Comparison of ENCODE assay signal across 30 mouse cellular contexts in genomic region chr3:78810431-78811152, GRCm38 (mm10).
DNase-seq lines count a peak whose midpoint lies in the region; ATAC-seq and TF ChIP-seq lines count a peak whose summit lies in the region.
"Had no signal": no experiment of that assay in that cellular context is flagged by ENCODE, and none has a peak within 500 bp of the region (broad histone marks: within the 10 kb centered on the region; RNA-seq: fewer than 3 reads in every experiment).

No protein-coding gene starts in this region.

- 0 out of 2 replicates have a peak, but pooled peaks cover 9% of the 10 kb centered on the region for H3K4me1 ChIP-seq in forebrain, embryonic 15.5 days
- H3K4me1 ChIP-seq in forebrain, embryonic 12.5 days: no peaks in the 10 kb centered on the region
- H3K4me1 ChIP-seq: heart, embryonic 12.5 days; hindbrain, embryonic 15.5 days; intestine, embryonic 15.5 days; lung, embryonic 15.5 days; midbrain, embryonic 10.5 days; neural tube, embryonic 13.5 days had no signal

- no peak overlapping the region for H3K4me2 ChIP-seq in forebrain, embryonic 15.5 days (replicated peaks)
- no peak overlapping the region for H3K4me2 ChIP-seq in forebrain, embryonic 12.5 days
- H3K4me2 ChIP-seq: heart, embryonic 12.5 days; hindbrain, embryonic 15.5 days; intestine, embryonic 15.5 days; lung, embryonic 15.5 days; neural tube, embryonic 13.5 days had no signal

- WGBS in forebrain, embryonic 15.5 days: 60% methylated on average over 5 of the region's 5 CpGs
- WGBS in forebrain, embryonic 12.5 days: 90% methylated on average over 5 of the region's 5 CpGs

- peak; percentile 54 to 72 for DNase-seq in cerebellum, postnatal 10 days
- no peak for DNase-seq in cerebellum, adult 11 months
- DNase-seq in left cerebral cortex, postnatal 4 days: peak; percentile 64
- DNase-seq in left cerebral cortex, adult 2 months (ENCODE audit: extremely low spot score in 1 of 2, low spot score in 2 of 2): no peak
- DNase-seq in brain, embryonic 14.5 days (ENCODE audit: low read depth): peak; percentile 87
- no peak for DNase-seq in urinary bladder, adult 18-20 months (ENCODE audit: low spot score in 2 of 2)
- DNase-seq: adrenal gland, adult 2 months; adrenal gland, postnatal 36 days; cerebellum, adult 8-10 months; heart, adult 2 months; heart, postnatal 4 days; kidney, adult 9 months; kidney, postnatal 14 days; liver; retina, postnatal 1 day; right cerebral cortex, postnatal 14 days; thymus, postnatal 4 days had no signal

- H3K36me3 ChIP-seq in forebrain, embryonic 15.5 days: no peaks in the 10 kb centered on the region
- no peaks in the 10 kb centered on the region for H3K36me3 ChIP-seq in forebrain, embryonic 12.5 days (replicated peaks)
- H3K36me3 ChIP-seq: heart, embryonic 12.5 days; hindbrain, embryonic 15.5 days; intestine, embryonic 15.5 days; lung, embryonic 15.5 days; midbrain, embryonic 10.5 days; neural tube, embryonic 13.5 days had no signal

- intact Hi-C loops in left cerebral cortex, postnatal 4 days (cut with DNase I): no loop called here
- intact Hi-C loops in left cerebral cortex, adult 2 months (cut with DNase I): no loop called here

- no peak overlapping the region for H3K4me3 ChIP-seq in forebrain, embryonic 15.5 days
- no peak overlapping the region for H3K4me3 ChIP-seq in forebrain, embryonic 12.5 days (replicated peaks)
- H3K4me3 ChIP-seq in left cerebral cortex, adult 2 months: no peak overlapping the region
- H3K4me3 ChIP-seq: heart, adult 2 months; heart, embryonic 12.5 days; hindbrain, embryonic 15.5 days; intestine, embryonic 15.5 days; lung, embryonic 15.5 days; midbrain, embryonic 10.5 days; myocyte; neural tube, embryonic 13.5 days had no signal

- H3K27me3 ChIP-seq in forebrain, embryonic 15.5 days: no peaks in the 10 kb centered on the region
- H3K27me3 ChIP-seq in forebrain, embryonic 12.5 days: no peaks in the 10 kb centered on the region
- H3K27me3 ChIP-seq: CH12.LX; heart, embryonic 12.5 days; hindbrain, embryonic 15.5 days; intestine, embryonic 15.5 days; lung, embryonic 15.5 days; neural tube, embryonic 13.5 days had no signal

- TF ChIP-seq POLR2A in brain, embryonic 14.5 days (IDR thresholded peaks at IDR 0.05; ENCODE audit: borderline replicate concordance, extremely low read depth, insufficient read depth, insufficient read length, poor library complexity, severe bottlenecking): no peak

- H3K9me3 ChIP-seq in forebrain, embryonic 15.5 days: no peaks in the 10 kb centered on the region
- H3K9me3 ChIP-seq in forebrain, embryonic 12.5 days: no peaks in the 10 kb centered on the region
- H3K9me3 ChIP-seq: heart, embryonic 12.5 days; hindbrain, embryonic 15.5 days; intestine, embryonic 15.5 days; lung, embryonic 15.5 days; midbrain, embryonic 10.5 days; neural tube, embryonic 13.5 days had no signal

- no peak overlapping the region for H3K9ac ChIP-seq in forebrain, embryonic 15.5 days (replicated peaks)
- no peak overlapping the region for H3K9ac ChIP-seq in forebrain, embryonic 12.5 days
- H3K9ac ChIP-seq: heart, embryonic 12.5 days; hindbrain, embryonic 15.5 days; intestine, embryonic 15.5 days; liver, embryonic 14.5 days; lung, embryonic 15.5 days; neural tube, embryonic 13.5 days had no signal

- no peak for TF ChIP-seq CTCF in left cerebral cortex, adult 2 months (IDR thresholded peaks at IDR 0.05)
- TF ChIP-seq CTCF in brain, embryonic 14.5 days (IDR thresholded peaks at IDR 0.05; ENCODE audit: borderline replicate concordance, extremely low read depth, insufficient read depth, insufficient read length): no peak

- peak; percentile 79 for ATAC-seq in forebrain, embryonic 15.5 days (replicated peaks)
- ATAC-seq in forebrain, embryonic 12.5 days (ENCODE audit: low FRiP score): no peak
- ATAC-seq: activated CD4-positive, CD25-positive, alpha-beta regulatory T cell, adult 4 months; intestine, embryonic 15.5 days; midbrain, embryonic 16.5 days had no signal

- H3K27ac ChIP-seq in forebrain, embryonic 15.5 days (replicated peaks): no peak overlapping the region
- H3K27ac ChIP-seq in forebrain, embryonic 12.5 days: no peak overlapping the region
- no peak overlapping the region for H3K27ac ChIP-seq in left cerebral cortex, adult 2 months
- H3K27ac ChIP-seq: heart, adult 2 months; hindbrain, embryonic 15.5 days; intestine, embryonic 15.5 days; liver, embryonic 14.5 days; lung, embryonic 15.5 days; midbrain, embryonic 10.5 days; neural tube, embryonic 13.5 days had no signal

Comparison
In these comparisons a context has a peak if more than half of its experiments do, and no peak if none do; other contexts are left out.
1. DNase-seq: peak in cerebellum, postnatal 10 days (2 of 2), left cerebral cortex, postnatal 4 days (single experiment) and brain, embryonic 14.5 days (single experiment); none in cerebellum, adult 11 months (single experiment), left cerebral cortex, adult 2 months (0 of 2) and urinary bladder, adult 18-20 months (0 of 2).